Mouse (Mus musculus): ENCODE data around the gene Zfp358. TPM values are rescaled to one million over a fixed set of nuclear protein-coding genes. Genes with fewer than 3 reads are reported as not detected.

Gene Zfp358
- polyA plus RNA-seq, 1 experiment from 2014 or later = 5.4 TPM

GRCm38 (mm10) chr8:3468838-3469237 is 24.1 kb upstream of the Zfp358 start:
- H3K27me3 ChIP-seq (ENCODE audit: control insufficient read depth, insufficient read depth, low read depth, low read length) = no peaks in the 10 kb centered on the region
- no peak overlapping the region for H3K4me3 ChIP-seq (ENCODE audit: low read depth, low read length)
- peaks cover 9% of the 10 kb centered on the region for H3K4me1 ChIP-seq (ENCODE audit: control insufficient read depth, low read depth, low read length)
- H3K9me3 ChIP-seq (replicated peaks; ENCODE audit: control insufficient read depth, low read length) = no peaks in the 10 kb centered on the region
- no peak overlapping the region for H3K27ac ChIP-seq (ENCODE audit: low read length)
- 52% methylated on average over 1 of the region's 1 CpGs for WGBS (ENCODE audit: insufficient replicate concordance)
- H3K9ac ChIP-seq (ENCODE audit: low read depth, low read length) = no peak overlapping the region
- no peaks in the 10 kb centered on the region for H3K36me3 ChIP-seq (ENCODE audit: control insufficient read depth, insufficient read depth)
- no peak for ATAC-seq (ENCODE audit: low read depth)
- no peak overlapping the region for H3K4me2 ChIP-seq (ENCODE audit: low read depth, low read length)

GRCm38 (mm10) chr8:3470562-3470961 is 22.4 kb upstream of the Zfp358 start, which contains the start of gene Tex45:
Gene Tex45, plus strand, starts transcription at chr8:3470862.
- Histone ChIP-seq H3K4me1 (ENCODE audit: control insufficient read depth, low read depth, low read length) (peaks cover 9% of the 10 kb centered on the region), H3K27ac (ENCODE audit: low read length) (no peak within 1 kb of the TSS), H3K4me3 (ENCODE audit: low read depth, low read length) (no peak within 1 kb of the TSS), H3K4me2 (ENCODE audit: low read depth, low read length) (no peak within 1 kb of the TSS), H3K9ac (ENCODE audit: low read depth, low read length) (no peak within 1 kb of the TSS), H3K36me3 (ENCODE audit: control insufficient read depth, insufficient read depth) (no peaks in the 10 kb centered on the region), H3K27me3 (ENCODE audit: control insufficient read depth, insufficient read depth, low read depth, low read length) (peaks cover under 1% of the 10 kb centered on the region), H3K9me3 (replicated peaks; ENCODE audit: control insufficient read depth, low read length) (no peaks in the 10 kb centered on the region)
- no peak for ATAC-seq (ENCODE audit: low read depth)

GRCm38 (mm10) chr8:3475715-3476429 is 17.1 kb upstream of the Zfp358 start:
- 19% methylated on average over 37 of the region's 37 CpGs for WGBS (ENCODE audit: insufficient replicate concordance)
- H3K9ac ChIP-seq (ENCODE audit: low read depth, low read length) = no peak overlapping the region
- ATAC-seq (ENCODE audit: low read depth) = no peak
- H3K4me2 ChIP-seq (ENCODE audit: low read depth, low read length) = peak overlapping the region; percentile 24
- H3K27ac ChIP-seq (ENCODE audit: low read length) = no peak overlapping the region
- 0 out of 2 replicates have a peak overlapping the region, but pooled peaks have one; percentile 1 for H3K4me3 ChIP-seq (ENCODE audit: low read depth, low read length)
- H3K27me3 ChIP-seq (ENCODE audit: control insufficient read depth, insufficient read depth, low read depth, low read length) = peaks cover 8% of the 10 kb centered on the region
- no peaks in the 10 kb centered on the region for H3K4me1 ChIP-seq (ENCODE audit: control insufficient read depth, low read depth, low read length)
- no peaks in the 10 kb centered on the region for H3K36me3 ChIP-seq (ENCODE audit: control insufficient read depth, insufficient read depth)
- H3K9me3 ChIP-seq (replicated peaks; ENCODE audit: control insufficient read depth, low read length) = no peaks in the 10 kb centered on the region

- 46% methylated on average over 4 of the region's 4 CpGs for WGBS (ENCODE audit: insufficient replicate concordance)
- no peak overlapping the region for H3K4me3 ChIP-seq (ENCODE audit: low read depth, low read length)
- H3K36me3 ChIP-seq (ENCODE audit: control insufficient read depth, insufficient read depth) = no peaks in the 10 kb centered on the region
- H3K9ac ChIP-seq (ENCODE audit: low read depth, low read length) = no peak overlapping the region
- H3K9me3 ChIP-seq (replicated peaks; ENCODE audit: control insufficient read depth, low read length) = no peaks in the 10 kb centered on the region
- H3K4me2 ChIP-seq (ENCODE audit: low read depth, low read length) = no peak overlapping the region
- H3K4me1 ChIP-seq (ENCODE audit: control insufficient read depth, low read depth, low read length) = no peaks in the 10 kb centered on the region; the same call in 1 of the 2 replicates
- ATAC-seq (ENCODE audit: low read depth) = no peak
- H3K27me3 ChIP-seq (ENCODE audit: control insufficient read depth, insufficient read depth, low read depth, low read length) = peaks cover 8% of the 10 kb centered on the region
- no peak overlapping the region for H3K27ac ChIP-seq (ENCODE audit: low read length)
Measured at GRCm38 (mm10) chr8:3480221-3480785, 12.6 kb upstream of the Zfp358 start.

- no peak overlapping the region for H3K9ac ChIP-seq (ENCODE audit: low read depth, low read length)
- no peak overlapping the region for H3K4me3 ChIP-seq (ENCODE audit: low read depth, low read length)
- ATAC-seq (ENCODE audit: low read depth) = 0 out of 2 replicates have a peak, but pooled peaks have one; percentile 37
- no peaks in the 10 kb centered on the region for H3K9me3 ChIP-seq (replicated peaks; ENCODE audit: control insufficient read depth, low read length)
- 39% methylated on average over 5 of the region's 5 CpGs for WGBS (ENCODE audit: insufficient replicate concordance)
- no peaks in the 10 kb centered on the region for H3K36me3 ChIP-seq (ENCODE audit: control insufficient read depth, insufficient read depth)
- H3K27ac ChIP-seq (ENCODE audit: low read length) = no peak overlapping the region
- H3K4me2 ChIP-seq (ENCODE audit: low read depth, low read length) = no peak overlapping the region
- H3K4me1 ChIP-seq (ENCODE audit: control insufficient read depth, low read depth, low read length) = no peaks in the 10 kb centered on the region; the same call in 1 of the 2 replicates
- no peaks in the 10 kb centered on the region for H3K27me3 ChIP-seq (ENCODE audit: control insufficient read depth, insufficient read depth, low read depth, low read length)
Measured at GRCm38 (mm10) chr8:3481605-3482004, 11.3 kb upstream of the Zfp358 start.

DNA sequence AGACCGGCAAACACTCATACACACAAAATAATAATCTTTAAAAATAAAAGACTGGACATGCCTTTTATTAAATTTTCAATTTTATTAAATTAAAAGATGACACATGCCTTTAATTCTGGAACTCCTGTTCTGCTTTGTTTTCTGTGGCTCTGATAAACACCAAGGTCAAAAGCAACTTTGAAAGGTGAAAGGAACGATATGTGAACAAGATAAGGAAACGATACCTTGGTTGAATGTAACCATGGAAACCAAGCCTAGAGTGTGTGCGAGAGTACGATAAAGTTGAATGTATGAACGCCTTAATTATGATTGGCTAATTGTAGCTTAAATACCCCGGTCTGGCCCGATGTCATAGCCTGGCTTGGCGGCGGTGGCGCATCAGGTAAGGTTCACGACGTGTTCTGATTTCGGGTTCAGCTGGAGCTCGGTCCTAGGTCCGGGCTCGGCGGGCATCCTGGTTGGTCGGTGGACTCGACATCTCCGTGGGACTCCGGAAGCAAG is 10.6 kb upstream of the Zfp358 start:
- H3K27me3 ChIP-seq (ENCODE audit: control insufficient read depth, insufficient read depth, low read depth, low read length) = no peaks in the 10 kb centered on the region
- H3K4me1 ChIP-seq (ENCODE audit: control insufficient read depth, low read depth, low read length) = no peaks in the 10 kb centered on the region; the same call in 1 of the 2 replicates
- H3K9me3 ChIP-seq (replicated peaks; ENCODE audit: control insufficient read depth, low read length) = no peaks in the 10 kb centered on the region
- 77% methylated on average over 22 of the region's 22 CpGs for WGBS (ENCODE audit: insufficient replicate concordance)
- H3K4me3 ChIP-seq (ENCODE audit: low read depth, low read length) = no peak overlapping the region
- H3K9ac ChIP-seq (ENCODE audit: low read depth, low read length) = no peak overlapping the region
- ATAC-seq (ENCODE audit: low read depth) = no peak
- H3K36me3 ChIP-seq (ENCODE audit: control insufficient read depth, insufficient read depth) = no peaks in the 10 kb centered on the region
- no peak overlapping the region for H3K27ac ChIP-seq (ENCODE audit: low read length)
- no peak overlapping the region for H3K4me2 ChIP-seq (ENCODE audit: low read depth, low read length)

DNA sequence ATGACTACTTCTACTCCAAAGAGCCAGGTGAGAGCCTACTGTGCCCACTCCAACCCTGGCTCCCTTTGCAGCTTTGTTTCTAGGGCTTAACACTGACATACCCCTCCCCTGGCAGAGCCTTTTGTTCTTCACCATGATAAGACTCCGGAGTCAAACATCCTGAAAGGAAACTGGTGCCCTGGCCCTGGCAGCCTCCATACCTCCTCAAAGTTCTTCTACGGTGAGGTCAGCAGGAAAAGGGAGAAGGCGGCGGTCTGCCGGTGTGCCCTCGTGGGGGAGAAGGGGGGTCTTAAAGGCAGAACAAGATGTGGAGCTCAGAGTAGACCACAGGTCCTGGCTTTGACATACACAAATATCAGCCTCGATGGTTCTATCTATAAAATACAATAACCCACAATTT is 9.4 kb upstream of the Zfp358 start:
- H3K4me3 ChIP-seq (ENCODE audit: low read depth, low read length) = no peak overlapping the region
- H3K4me1 ChIP-seq (ENCODE audit: control insufficient read depth, low read depth, low read length) = no peaks in the 10 kb centered on the region; the same call in 1 of the 2 replicates
- H3K27ac ChIP-seq (ENCODE audit: low read length) = no peak overlapping the region
- no peaks in the 10 kb centered on the region for H3K9me3 ChIP-seq (replicated peaks; ENCODE audit: control insufficient read depth, low read length)
- 42% methylated on average over 7 of the region's 7 CpGs for WGBS (ENCODE audit: insufficient replicate concordance)
- H3K36me3 ChIP-seq (ENCODE audit: control insufficient read depth, insufficient read depth) = no peaks in the 10 kb centered on the region
- H3K27me3 ChIP-seq (ENCODE audit: control insufficient read depth, insufficient read depth, low read depth, low read length) = no peaks in the 10 kb centered on the region
- no peak overlapping the region for H3K4me2 ChIP-seq (ENCODE audit: low read depth, low read length)
- no peak for ATAC-seq (ENCODE audit: low read depth)
- no peak overlapping the region for H3K9ac ChIP-seq (ENCODE audit: low read depth, low read length)

DNA sequence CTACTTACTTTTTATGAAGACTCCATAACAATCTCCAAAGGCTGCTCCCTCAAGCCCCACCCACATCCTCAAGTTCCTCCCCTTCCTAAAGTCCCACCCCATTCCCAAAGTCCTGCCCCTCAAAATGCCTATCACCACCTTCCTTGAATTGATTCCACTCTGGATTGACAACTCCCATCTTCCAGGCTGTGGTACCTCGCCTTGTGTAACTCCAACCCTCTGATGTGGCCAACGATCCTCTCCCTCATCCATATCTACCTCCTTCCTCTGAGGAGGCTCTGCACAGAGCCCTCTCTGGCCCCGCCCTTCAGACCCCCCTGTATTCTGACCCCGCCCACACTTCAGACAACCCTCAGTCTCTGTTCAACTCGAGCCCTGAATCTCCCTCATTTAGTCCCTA is 7.7 kb upstream of the Zfp358 start:
- 19% methylated on average over 5 of the region's 5 CpGs for WGBS (ENCODE audit: insufficient replicate concordance)
- Histone ChIP-seq H3K27me3 (ENCODE audit: control insufficient read depth, insufficient read depth, low read depth, low read length) (no peaks in the 10 kb centered on the region), H3K36me3 (ENCODE audit: control insufficient read depth, insufficient read depth) (no peaks in the 10 kb centered on the region), H3K9me3 (replicated peaks; ENCODE audit: control insufficient read depth, low read length) (no peaks in the 10 kb centered on the region), H3K27ac (ENCODE audit: low read length) (no peak overlapping the region), H3K4me2 (ENCODE audit: low read depth, low read length) (no peak overlapping the region), H3K9ac (ENCODE audit: low read depth, low read length) (no peak overlapping the region), H3K4me1 (ENCODE audit: control insufficient read depth, low read depth, low read length) (no peaks in the 10 kb centered on the region; the same call in 1 of the 2 replicates), H3K4me3 (ENCODE audit: low read depth, low read length) (no peak overlapping the region)
- ATAC-seq (ENCODE audit: low read depth) = no peak

DNA sequence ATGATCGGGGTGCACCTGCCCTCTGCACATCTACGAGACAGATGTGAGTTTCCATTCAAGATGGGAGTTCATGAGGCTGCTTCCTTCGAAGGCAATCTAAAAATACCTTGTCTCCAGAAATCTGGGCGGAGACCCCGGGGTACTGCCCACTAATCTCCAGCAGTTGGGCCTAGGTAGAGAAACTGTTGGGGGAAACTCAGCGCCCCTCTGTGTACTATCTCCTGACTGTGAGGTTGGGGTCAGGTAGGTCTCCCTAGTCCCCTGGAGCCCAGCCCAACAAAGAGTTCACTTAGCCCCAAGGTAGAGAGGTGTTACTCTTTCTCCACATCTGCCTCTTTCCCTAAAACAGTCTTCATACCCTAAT is 889 bp downstream of the Zfp358 start:
- no peaks in the 10 kb centered on the region for H3K9me3 ChIP-seq (replicated peaks; ENCODE audit: control insufficient read depth, low read length)
- 19% methylated on average over 6 of the region's 6 CpGs for WGBS (ENCODE audit: insufficient replicate concordance)
- H3K27ac ChIP-seq (ENCODE audit: low read length) = no peak overlapping the region

More for the DNA sequence above, 889 bp downstream of the Zfp358 start:
- H3K4me3 ChIP-seq (ENCODE audit: low read depth, low read length) = peak overlapping the region; percentile 75
- ATAC-seq (ENCODE audit: low read depth) = no peak
- H3K9ac ChIP-seq (ENCODE audit: low read depth, low read length) = peak overlapping the region; percentile 78
- H3K4me1 ChIP-seq (ENCODE audit: control insufficient read depth, low read depth, low read length) = peaks cover 10% of the 10 kb centered on the region
- peaks cover 8% of the 10 kb centered on the region for H3K36me3 ChIP-seq (ENCODE audit: control insufficient read depth, insufficient read depth)
- H3K4me2 ChIP-seq (ENCODE audit: low read depth, low read length) = peak overlapping the region; percentile 77
- H3K27me3 ChIP-seq (ENCODE audit: control insufficient read depth, insufficient read depth, low read depth, low read length) = no peaks in the 10 kb centered on the region; the same call in none of the 2 replicates

Measured in liver, embryonic 16.5 days (tissue).